Mouse (Mus musculus) A20 (cell line): ENCODE measurements at regions not wholly inside any gene's neighbourhood (a gene's known extent, or its start where the extent isn't known, plus 50 kb on each side); places are given as distances from the start of the nearest gene placed in this dataset.

Experiments
- DNase-seq: peaks from one replicate; pipeline ENCODE4 v3.0.0-alpha.2; 2011; ENCODE audit warnings: low read depth, low spot score

GRCm38 (mm10) chr13:51336726-51337125 is 71.7 kb upstream of the S1pr3 start:
- no peak for DNase-seq

- DNase-seq = no peak
Observed at GRCm38 (mm10) chr13:51337931-51338330, 70.5 kb upstream of the S1pr3 start.

GRCm38 (mm10) chr13:51345321-51345720 is 63.1 kb upstream of the S1pr3 start:
- no peak for DNase-seq

- DNase-seq = no peak
Observed at GRCm38 (mm10) chr13:51345839-51346550, 62.4 kb upstream of the S1pr3 start.

DNA sequence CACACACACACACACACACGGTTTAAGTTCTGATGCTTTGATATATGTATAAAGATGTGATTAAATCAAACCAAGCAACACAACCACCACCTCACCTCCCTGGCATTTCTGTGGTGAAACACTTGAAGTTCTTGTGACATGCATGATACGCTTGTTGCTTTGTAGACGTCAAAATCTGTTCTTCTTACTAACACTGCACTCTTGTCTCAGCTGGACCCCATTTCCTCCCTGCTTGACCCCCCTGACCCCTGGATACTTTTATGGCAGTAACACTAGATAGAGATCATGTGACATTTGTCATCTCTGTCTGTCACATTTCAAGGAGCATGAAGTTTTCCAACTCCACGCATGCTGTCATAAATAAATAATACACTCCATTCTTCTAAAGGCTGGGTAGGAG is 59.7 kb upstream of the S1pr3 start:
- DNase-seq = no peak

DNA sequence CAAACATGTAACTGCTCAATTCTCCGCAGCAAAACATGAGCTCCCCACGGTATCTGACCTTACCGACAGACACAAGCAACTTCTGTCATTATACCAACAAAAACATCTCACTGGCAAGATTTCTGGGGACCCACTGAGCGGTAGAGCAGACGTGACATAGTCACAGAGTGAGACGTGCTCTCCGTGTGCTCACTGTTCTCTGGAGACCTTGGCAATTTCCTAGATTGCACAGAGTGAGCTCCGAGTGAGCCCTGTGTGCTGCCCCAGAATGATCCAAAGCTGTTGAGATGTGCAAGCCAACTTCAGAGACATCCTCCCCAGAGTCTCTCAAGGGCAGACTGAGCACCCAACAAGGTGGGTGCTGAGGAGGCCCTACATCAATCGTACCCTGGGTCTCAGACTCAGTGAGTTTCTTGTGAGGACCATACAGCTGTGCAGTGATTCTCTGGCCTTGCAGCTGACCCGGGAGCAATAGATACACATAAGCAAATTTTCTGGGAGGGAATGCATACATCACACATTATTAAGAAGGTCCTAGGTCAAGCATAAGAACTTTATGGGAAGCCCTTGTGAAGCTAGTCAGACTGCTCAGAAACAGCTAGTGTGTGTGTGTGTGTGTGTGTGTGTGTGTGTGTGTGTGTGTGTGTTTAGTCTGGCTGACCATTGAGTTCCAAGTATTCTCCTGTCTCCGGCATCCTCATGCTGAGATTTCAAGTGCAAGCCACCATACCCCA is 58.5 kb upstream of the S1pr3 start:
- DNase-seq = no peak

- DNase-seq = no peak
Observed at GRCm38 (mm10) chr13:51352874-51353273, 55.6 kb upstream of the S1pr3 start.

DNA sequence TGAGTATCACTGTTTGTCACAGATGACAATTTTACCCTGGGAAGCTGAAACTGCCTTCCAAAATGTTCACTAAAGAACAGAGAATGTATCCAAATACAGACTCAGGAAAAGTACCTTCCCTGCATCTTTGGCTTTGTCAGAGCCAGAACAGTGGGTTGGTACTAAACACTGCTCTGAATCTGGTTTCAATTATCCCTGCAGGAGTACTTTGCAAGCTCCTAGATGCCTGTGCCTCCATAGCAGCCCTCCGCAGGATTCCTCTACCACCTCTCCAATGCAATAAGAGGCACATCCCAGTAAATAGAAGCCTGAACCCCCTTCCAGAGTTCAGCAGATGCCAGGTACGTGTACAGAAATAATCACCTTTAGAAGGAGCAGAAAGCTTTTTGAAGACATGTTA is 52.9 kb upstream of the S1pr3 start:
- DNase-seq = no peak
